Mouse (Mus musculus) heart, postnatal 14 days (tissue): ENCODE data around the gene Kpna7. TPM values are rescaled to one million over a fixed set of nuclear protein-coding genes. Genes with fewer than 3 reads are reported as not detected.
"Not testable (repeated sequence)": the region's sequence is repeated elsewhere in the genome, so short reads cannot be mapped to it uniquely, and the experiment has no call there.

Experiments
- DNase-seq, 2 experiments: peaks; one replicate each; pipeline ENCODE4 v3.0.0; 2021 to 2022
- intact Hi-C: fragments of 180-260 bp; cut with DNase I; formaldehyde crosslinking; loops from one replicate; pipeline ENCODE4 v1.15.1; 2025
- total RNA-seq, 2 experiments: library from RNA; stranded (reverse); gene quantifications; 2 replicates each; pipeline ENCODE4 v1.2.3; 2021

Gene Kpna7
- total RNA-seq, 2 experiments from 2014 or later = not detected

GRCm38 (mm10) chr5:145105694-145106275 is 22.0 kb upstream of the Kpna7 start:
- no peak for DNase-seq
- intact Hi-C loops = no loop called here

- intact Hi-C loops = no loop called here
Measured at GRCm38 (mm10) chr5:145104328-145104727, 20.5 kb upstream of the Kpna7 start.

GRCm38 (mm10) chr5:145102706-145103105 is 18.9 kb upstream of the Kpna7 start:
- DNase-seq = no peak

More at GRCm38 (mm10) chr5:145104328-145104727, 20.5 kb upstream of the Kpna7 start:
- no peak for DNase-seq

GRCm38 (mm10) chr5:145101451-145101850 is 17.6 kb upstream of the Kpna7 start:
- DNase-seq, intact Hi-C loops: not testable (repeated sequence)

More at GRCm38 (mm10) chr5:145102706-145103105, 18.9 kb upstream of the Kpna7 start:
- intact Hi-C loops = no loop called here

- no peak for DNase-seq
- intact Hi-C loops = no loop called here
Measured at GRCm38 (mm10) chr5:145100960-145101359, 17.1 kb upstream of the Kpna7 start.

GRCm38 (mm10) chr5:145098340-145098821 is 14.6 kb upstream of the Kpna7 start:
- intact Hi-C loops = no loop called here
- no peak for DNase-seq

- DNase-seq = no peak
- intact Hi-C loops = no loop called here
Measured at GRCm38 (mm10) chr5:145096195-145096594, 12.4 kb upstream of the Kpna7 start.

- intact Hi-C loops = no loop called here
- DNase-seq = no peak
Measured at GRCm38 (mm10) chr5:145089878-145090277, 6.0 kb upstream of the Kpna7 start.

GRCm38 (mm10) chr5:145088186-145088585 is 4.4 kb upstream of the Kpna7 start:
- intact Hi-C loops = no loop called here

GRCm38 (mm10) chr5:145084822-145085221 is 992 bp upstream of the Kpna7 start:
- no peak for DNase-seq
- intact Hi-C loops = loop anchor here (2.0 kb wide), 1 partner anchor 30 kb away; the partner anchor contains the start of gene Arpc1b

More at GRCm38 (mm10) chr5:145088186-145088585, 4.4 kb upstream of the Kpna7 start:
- no peak for DNase-seq

GRCm38 (mm10) chr5:145083201-145083600 is 629 bp downstream of the Kpna7 start:
- intact Hi-C loops, DNase-seq: not testable (repeated sequence)

GRCm38 (mm10) chr5:145081866-145082613 is 1.8 kb downstream of the Kpna7 start:
- no peak for DNase-seq
- intact Hi-C loops = no loop called here

- no peak for DNase-seq
- intact Hi-C loops = loop anchor here (10.0 kb wide), 1 partner anchor 200 kb away; no protein-coding TSS in a partner anchor
Measured at GRCm38 (mm10) chr5:145075081-145075480, 8.7 kb downstream of the Kpna7 start.

GRCm38 (mm10) chr5:145071342-145071741 is 12.5 kb downstream of the Kpna7 start:
- DNase-seq = no peak

GRCm38 (mm10) chr5:145069707-145070106 is 14.1 kb downstream of the Kpna7 start:
- peak; percentile 74 to 84 for DNase-seq
- intact Hi-C loops = loop anchor here (5.0 to 10.0 kb wide), 3 partner anchors 52 to 195 kb away; no protein-coding TSS in a partner anchor

More at GRCm38 (mm10) chr5:145071342-145071741, 12.5 kb downstream of the Kpna7 start:
- intact Hi-C loops = loop anchor here (5.0 to 10.0 kb wide), 2 partner anchors 69 to 197 kb away; no protein-coding TSS in a partner anchor

GRCm38 (mm10) chr5:145068863-145069262 is 15.0 kb downstream of the Kpna7 start:
- no peak for DNase-seq
- intact Hi-C loops = loop anchor here (5.0 kb wide), 1 partner anchor 52 kb away; no protein-coding TSS in a partner anchor

GRCm38 (mm10) chr5:145064765-145065340 is 19.0 kb downstream of the Kpna7 start:
- intact Hi-C loops = loop anchor here (5.0 kb wide), 1 partner anchor 48 kb away; no protein-coding TSS in a partner anchor
- no peak for DNase-seq

GRCm38 (mm10) chr5:145059524-145059923 is 24.3 kb downstream of the Kpna7 start:
- intact Hi-C loops = no loop called here
- DNase-seq = no peak

- DNase-seq = no peak
- intact Hi-C loops = no loop called here
Measured at GRCm38 (mm10) chr5:145058722-145059121, 25.1 kb downstream of the Kpna7 start.

- no peak for DNase-seq
- intact Hi-C loops = no loop called here
Measured at GRCm38 (mm10) chr5:145057907-145058306, 25.9 kb downstream of the Kpna7 start.

GRCm38 (mm10) chr5:145054187-145054586 is 29.6 kb downstream of the Kpna7 start:
- intact Hi-C loops, DNase-seq: not testable (repeated sequence)
